Mouse (Mus musculus): ENCODE results near the gene Cyb5r3. TPM values are rescaled to one million over a fixed set of nuclear protein-coding genes. Genes with fewer than 3 reads are reported as not detected.

Cyb5r3 gene
- polyA plus RNA-seq (2015; fragmentation: Nextera tagmentation; extraction: Ambion mirVana) = 108 and 110 TPM in 2 replicates

DNA sequence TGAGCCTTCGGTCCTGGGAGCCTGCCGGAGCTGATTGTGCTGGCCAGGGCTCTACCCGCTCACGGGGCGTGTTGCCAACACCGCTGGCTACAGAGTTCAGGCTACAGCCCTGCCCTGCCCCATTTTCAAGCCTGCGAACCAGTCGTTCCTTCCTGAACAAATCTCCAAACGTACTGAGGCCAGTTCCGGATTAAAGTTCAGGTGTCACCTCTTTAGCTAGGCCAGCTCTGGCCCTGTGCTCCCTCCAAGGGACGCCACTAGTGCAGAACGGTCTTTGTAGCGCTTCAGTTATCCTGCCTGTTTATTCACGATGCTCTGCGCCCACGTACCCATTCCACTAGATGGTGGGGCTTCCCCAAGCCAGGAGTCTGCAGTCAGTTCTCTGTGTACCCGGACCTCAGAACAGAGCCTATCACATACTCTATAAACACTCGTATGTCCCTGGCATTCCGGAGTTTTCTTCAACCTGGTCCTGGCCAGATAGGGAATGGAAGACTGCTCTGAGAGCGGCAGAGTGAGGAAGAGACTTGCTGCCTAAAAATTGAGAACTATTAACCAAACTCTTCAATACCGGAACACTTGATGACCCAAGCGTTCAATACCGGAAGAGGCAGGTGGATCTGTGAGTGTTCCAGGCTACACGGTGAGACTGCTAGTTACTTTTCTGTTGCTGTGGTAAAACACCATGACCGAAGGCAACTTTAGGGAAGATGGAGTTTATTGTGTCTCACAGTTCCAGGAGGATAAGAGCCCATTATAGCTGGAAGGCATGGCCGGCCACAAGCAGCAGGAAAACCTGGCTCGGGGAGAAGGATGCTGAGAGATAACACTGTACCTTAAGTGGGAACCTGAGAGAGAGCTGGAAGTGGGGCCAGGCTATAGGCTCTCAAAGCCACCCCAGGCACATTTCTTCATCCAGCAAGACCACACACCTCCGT is at the start of gene Cyb5r3:
Gene Cyb5r3, minus strand, starts transcription at position 101 of the 938 bp plus-strand sequence.
- WGBS = 35% methylated on average over 28 of the region's 28 CpGs
- peaks cover 27% of the 10 kb centered on the region for H3K4me1 ChIP-seq
- H3K36me3 ChIP-seq = no peaks in the 10 kb centered on the region

DNA sequence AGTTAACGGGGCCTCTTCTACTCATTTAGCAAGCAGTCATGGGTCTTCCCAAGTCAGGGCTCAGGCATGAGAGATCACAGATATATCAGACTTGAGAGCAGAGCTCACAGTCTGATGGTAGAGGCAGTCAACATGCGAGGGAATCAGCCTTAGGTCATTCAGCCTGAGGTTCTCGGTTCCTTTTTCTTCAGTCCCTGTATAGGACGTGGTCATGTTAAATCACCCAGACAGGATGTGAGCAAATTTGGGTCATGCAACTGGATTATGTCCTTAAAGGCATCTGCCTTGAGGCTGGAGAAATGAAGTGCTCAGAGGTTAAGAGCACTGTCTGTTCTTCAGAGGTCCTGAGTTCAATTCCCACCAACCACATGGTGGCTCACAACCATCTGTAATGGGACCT is 49.3 kb upstream of the Cyb5r3 start:
- ATAC-seq (ENCODE audit: low FRiP score, low read depth) = no peak

More for the DNA sequence above, at the start of gene Cyb5r3:
- H3K27me3 ChIP-seq = no peaks in the 10 kb centered on the region
- no peaks in the 10 kb centered on the region for H3K9me3 ChIP-seq
- peak within 1 kb of the TSS; percentile 82 for H3K27ac ChIP-seq
- peak within 1 kb of the TSS; percentile 94 for H3K4me3 ChIP-seq
- peak; percentile 69 for ATAC-seq (ENCODE audit: low FRiP score, low read depth)
- H3K4me2 ChIP-seq (replicated peaks) = peak within 1 kb of the TSS; percentile 88
- peak within 1 kb of the TSS; percentile 87 for H3K9ac ChIP-seq

DNA sequence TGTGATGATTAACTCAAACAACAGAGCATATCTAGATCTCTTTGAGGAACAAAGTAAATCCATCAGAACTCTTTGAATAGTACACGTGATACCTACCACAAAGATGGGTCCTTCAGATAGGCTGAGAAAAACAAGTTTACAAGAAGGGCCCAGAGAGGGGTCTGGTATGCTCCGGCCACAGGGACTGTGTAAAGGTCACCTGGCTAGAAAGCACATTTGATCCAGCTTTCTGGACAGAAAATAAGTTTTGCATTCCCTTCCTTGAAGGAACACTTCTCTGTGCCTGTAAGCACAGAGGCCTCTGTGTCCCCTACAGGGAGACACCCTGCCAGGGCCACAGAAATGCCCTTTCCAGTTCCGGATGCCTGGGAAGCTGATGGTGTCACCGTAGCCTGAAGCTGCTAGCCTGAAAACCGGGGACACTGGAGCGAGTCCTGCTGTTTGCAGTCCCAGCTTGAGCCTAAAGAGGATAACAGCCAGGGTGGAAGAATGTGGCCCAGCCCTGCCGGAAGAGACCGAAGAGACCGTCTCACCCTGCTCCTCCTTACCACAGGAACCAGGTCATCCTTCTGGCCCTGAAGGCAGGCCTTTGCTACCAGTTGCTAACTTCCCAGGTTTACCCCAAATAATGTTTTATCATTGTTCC is 48.1 kb upstream of the Cyb5r3 start:
- Histone ChIP-seq H3K4me3 (no peak overlapping the region), H3K9ac (no peak overlapping the region), H3K9me3 (peaks cover 4% of the 10 kb centered on the region; the same call in 1 of the 2 replicates), H3K36me3 (no peaks in the 10 kb centered on the region), H3K27me3 (no peaks in the 10 kb centered on the region), H3K4me1 (peaks cover 41% of the 10 kb centered on the region), H3K4me2 (replicated peaks) (no peak overlapping the region), H3K27ac (no peak overlapping the region)
- WGBS = 65% methylated on average over 9 of the region's 9 CpGs
- no peak for ATAC-seq (ENCODE audit: low FRiP score, low read depth)

More for the DNA sequence above, 49.3 kb upstream of the Cyb5r3 start:
- Histone ChIP-seq H3K36me3 (no peaks in the 10 kb centered on the region), H3K4me2 (replicated peaks) (no peak overlapping the region), H3K27me3 (no peaks in the 10 kb centered on the region), H3K9ac (no peak overlapping the region), H3K4me3 (no peak overlapping the region), H3K27ac (no peak overlapping the region), H3K4me1 (peaks cover 34% of the 10 kb centered on the region), H3K9me3 (peaks cover 4% of the 10 kb centered on the region; the same call in 1 of the 2 replicates)
- 85% methylated on average over 4 of the region's 4 CpGs for WGBS

DNA sequence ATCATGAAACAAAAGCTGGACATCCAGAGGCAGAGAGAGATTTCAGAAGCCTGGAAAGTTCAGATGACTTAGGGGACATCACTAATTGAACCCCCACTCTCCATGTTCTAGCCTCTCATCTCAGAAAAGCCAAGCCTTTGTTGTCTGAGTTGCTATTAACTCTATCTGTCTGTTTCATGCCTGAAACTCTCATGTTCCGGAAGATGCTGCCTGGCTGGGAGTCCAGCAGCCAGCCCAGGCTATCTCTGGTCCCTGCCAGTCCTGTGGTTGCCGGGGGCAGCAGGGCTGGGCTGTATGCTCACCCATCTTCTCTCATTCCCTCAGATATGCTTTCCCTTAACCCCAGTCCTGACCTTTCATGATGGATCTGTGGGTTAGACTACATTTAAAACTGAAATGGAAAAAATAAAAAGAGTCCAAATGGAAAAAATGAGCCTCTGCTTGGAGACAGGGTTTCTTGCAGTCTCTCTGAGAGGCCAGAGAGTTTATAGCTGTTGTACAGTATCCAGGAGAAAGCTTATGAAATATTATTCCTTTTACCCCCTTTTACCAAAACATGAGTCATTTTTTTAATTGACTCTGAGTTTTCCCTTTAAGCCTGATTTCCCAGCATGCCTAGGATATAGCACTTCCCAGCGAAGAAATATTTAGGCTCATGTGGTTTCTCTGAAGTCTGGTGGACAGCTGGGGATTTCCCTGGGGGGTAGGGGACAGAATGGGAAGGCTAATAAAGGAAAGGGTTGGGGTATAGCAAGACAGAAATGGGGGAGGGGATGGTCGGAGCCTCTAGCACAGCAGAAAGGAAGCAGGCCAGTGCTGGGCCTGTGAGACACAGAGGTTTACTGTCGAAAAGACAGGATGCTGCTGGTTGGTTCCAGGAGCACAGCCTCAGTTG is 43.2 kb upstream of the Cyb5r3 start:
- peak; percentile 88 for ATAC-seq (ENCODE audit: low FRiP score, low read depth)

DNA sequence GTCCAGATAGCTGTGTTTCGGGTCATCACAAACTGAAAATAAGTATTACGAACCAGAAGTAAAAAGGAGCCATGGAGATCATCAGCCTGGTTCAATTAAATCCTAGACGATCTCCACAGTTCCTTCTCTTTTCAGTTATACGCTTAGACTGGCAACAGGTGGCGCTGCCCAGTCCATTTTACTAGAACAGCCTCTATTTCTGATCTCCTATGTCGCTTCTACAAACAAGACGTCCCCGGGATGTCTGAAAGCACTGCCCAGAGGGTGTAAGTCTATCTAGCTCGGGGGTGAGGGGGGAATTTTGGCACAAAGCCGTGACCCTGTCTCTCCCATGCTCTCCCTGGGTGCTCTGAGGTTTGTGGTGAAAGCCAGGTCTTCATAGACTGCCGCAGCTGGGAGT is 37.8 kb upstream of the Cyb5r3 start:
- peak overlapping the region; percentile 68 for H3K4me2 ChIP-seq (replicated peaks)
- H3K36me3 ChIP-seq = no peaks in the 10 kb centered on the region
- no peaks in the 10 kb centered on the region for H3K27me3 ChIP-seq
- H3K27ac ChIP-seq = no peak overlapping the region
- H3K9me3 ChIP-seq = no peaks in the 10 kb centered on the region
- peak overlapping the region; percentile 55 for H3K9ac ChIP-seq
- H3K4me3 ChIP-seq = peak overlapping the region; percentile 38
- 20% methylated on average over 11 of the region's 11 CpGs for WGBS
- ATAC-seq (ENCODE audit: low FRiP score, low read depth) = no peak
- peaks cover 23% of the 10 kb centered on the region for H3K4me1 ChIP-seq

More for the DNA sequence above, 43.2 kb upstream of the Cyb5r3 start:
- Histone ChIP-seq H3K27ac (peak overlapping the region; percentile 92), H3K36me3 (no peaks in the 10 kb centered on the region), H3K4me3 (no peak overlapping the region), H3K27me3 (no peaks in the 10 kb centered on the region), H3K9me3 (peaks cover 4% of the 10 kb centered on the region; the same call in 1 of the 2 replicates), H3K9ac (no peak overlapping the region), H3K4me1 (peaks cover 16% of the 10 kb centered on the region), H3K4me2 (replicated peaks) (peak overlapping the region; percentile 31)
- 25% methylated on average over 5 of the region's 5 CpGs for WGBS

DNA sequence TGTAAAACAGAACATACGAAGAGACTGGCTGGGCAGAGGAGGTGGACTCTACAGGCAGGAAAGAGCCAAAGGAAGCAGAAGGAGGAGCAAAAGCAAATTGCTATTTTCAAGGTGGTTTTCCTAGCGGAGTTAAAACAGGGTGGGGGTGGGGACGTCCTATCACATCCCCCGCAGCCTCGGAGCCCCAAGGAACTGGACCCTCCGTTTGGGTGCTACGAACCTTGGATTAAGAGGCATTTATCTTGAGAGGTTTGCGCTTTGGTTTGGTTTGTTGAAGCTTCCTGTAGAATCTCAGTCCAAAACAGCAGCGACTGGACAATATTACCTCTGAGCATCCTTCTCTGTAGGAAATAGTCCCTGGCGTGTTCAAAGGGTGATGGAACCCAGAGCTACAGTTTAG is 37.3 kb upstream of the Cyb5r3 start:
- ATAC-seq (ENCODE audit: low FRiP score, low read depth) = 0 out of 2 replicates have a peak, but pooled peaks have one; percentile 16
- peak overlapping the region; percentile 38 for H3K4me3 ChIP-seq
- H3K27ac ChIP-seq = peak overlapping the region; percentile 58; the same call in 1 of the 2 replicates
- no peaks in the 10 kb centered on the region for H3K9me3 ChIP-seq
- no peaks in the 10 kb centered on the region for H3K36me3 ChIP-seq
- H3K27me3 ChIP-seq = no peaks in the 10 kb centered on the region
- H3K4me2 ChIP-seq (replicated peaks) = peak overlapping the region; percentile 68
- WGBS = 16% methylated on average over 10 of the region's 10 CpGs
- peaks cover 23% of the 10 kb centered on the region for H3K4me1 ChIP-seq
- peak overlapping the region; percentile 55 for H3K9ac ChIP-seq

DNA sequence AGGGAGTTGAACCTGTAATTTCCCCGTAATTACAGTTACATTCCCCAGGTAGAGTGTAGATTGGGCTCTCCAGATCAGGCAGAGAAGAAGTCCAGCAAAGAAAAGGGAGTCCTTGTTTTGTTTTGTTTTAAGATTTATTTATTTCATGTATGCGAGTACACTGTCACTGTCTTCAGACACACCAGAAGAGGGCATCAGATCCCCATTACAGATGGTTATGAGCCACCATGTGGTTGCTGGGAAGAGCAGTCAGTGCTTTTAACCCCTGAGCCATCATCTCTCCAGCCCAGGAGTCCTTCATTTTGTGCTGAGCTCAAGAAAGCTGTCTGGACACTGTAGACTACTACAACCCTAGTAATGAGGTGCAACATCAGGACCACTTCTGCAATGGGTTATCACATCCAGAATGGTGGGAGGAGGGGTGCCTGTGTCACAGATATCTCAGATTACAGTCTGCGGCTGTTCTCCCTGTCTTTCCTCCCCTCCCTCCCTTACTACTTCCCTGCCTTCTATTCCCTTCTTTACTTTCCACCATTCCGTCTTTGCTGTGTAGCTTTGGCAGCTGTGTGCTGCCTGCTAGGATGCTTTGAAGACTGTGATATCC is 36.8 kb upstream of the Cyb5r3 start:
- peak overlapping the region; percentile 38 for H3K4me3 ChIP-seq
- no peaks in the 10 kb centered on the region for H3K36me3 ChIP-seq
- no peaks in the 10 kb centered on the region for H3K27me3 ChIP-seq
- WGBS = 36% methylated on average over 4 of the region's 4 CpGs
- peaks cover 28% of the 10 kb centered on the region for H3K4me1 ChIP-seq
- ATAC-seq (ENCODE audit: low FRiP score, low read depth) = 0 out of 2 replicates have a peak, but pooled peaks have one; percentile 5
- peak overlapping the region; percentile 58; the same call in 1 of the 2 replicates for H3K27ac ChIP-seq
- peak overlapping the region; percentile 68 for H3K4me2 ChIP-seq (replicated peaks)
- no peaks in the 10 kb centered on the region for H3K9me3 ChIP-seq
- H3K9ac ChIP-seq = peak overlapping the region; percentile 55; the same call in 1 of the 2 replicates

DNA sequence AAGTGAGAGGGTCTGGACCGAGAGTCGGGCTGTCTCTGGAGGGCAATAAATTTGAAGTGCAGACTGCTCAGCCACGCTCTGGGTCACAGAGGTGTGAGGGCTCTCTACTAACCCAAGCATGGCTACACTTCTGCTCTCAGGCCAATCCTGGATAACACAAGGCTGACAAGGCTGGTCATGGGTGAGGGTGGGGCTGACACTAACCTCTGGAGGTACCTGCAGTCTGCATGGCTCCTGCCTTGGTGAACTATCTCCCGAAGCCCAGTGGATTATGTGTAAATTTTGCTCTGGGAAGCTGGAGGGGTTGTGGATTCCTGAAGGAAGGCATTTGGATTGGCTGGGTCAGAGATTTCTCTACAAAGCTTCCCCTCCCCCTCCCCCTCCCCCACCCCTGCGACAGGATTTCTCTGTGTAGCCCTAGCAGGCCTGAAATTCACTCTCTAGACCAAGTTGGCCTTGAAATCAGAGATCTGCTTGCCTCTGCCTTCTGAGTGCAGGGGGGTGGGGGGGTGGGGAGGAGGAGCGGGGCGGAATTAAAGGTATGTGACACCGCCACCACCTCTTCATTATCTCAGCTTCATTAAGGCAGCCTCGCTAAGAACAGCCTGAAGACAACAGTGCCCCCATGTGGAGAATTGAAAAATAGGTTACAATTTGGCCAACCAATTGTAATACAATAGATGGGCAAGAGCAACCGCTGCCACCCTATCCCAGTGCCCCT is 32.5 kb upstream of the Cyb5r3 start:
- peaks cover 26% of the 10 kb centered on the region for H3K4me1 ChIP-seq
- no peak overlapping the region for H3K4me3 ChIP-seq
- no peak overlapping the region for H3K9ac ChIP-seq
- H3K36me3 ChIP-seq = no peaks in the 10 kb centered on the region
- ATAC-seq (ENCODE audit: low FRiP score, low read depth) = peak; percentile 37; the same call in 1 of the 2 replicates
- H3K27ac ChIP-seq = no peak overlapping the region
- no peaks in the 10 kb centered on the region for H3K9me3 ChIP-seq
- WGBS = 15% methylated on average over 10 of the region's 10 CpGs
- H3K27me3 ChIP-seq = no peaks in the 10 kb centered on the region
- peak overlapping the region; percentile 41; the same call in 1 of the 2 replicates for H3K4me2 ChIP-seq (replicated peaks)

DNA sequence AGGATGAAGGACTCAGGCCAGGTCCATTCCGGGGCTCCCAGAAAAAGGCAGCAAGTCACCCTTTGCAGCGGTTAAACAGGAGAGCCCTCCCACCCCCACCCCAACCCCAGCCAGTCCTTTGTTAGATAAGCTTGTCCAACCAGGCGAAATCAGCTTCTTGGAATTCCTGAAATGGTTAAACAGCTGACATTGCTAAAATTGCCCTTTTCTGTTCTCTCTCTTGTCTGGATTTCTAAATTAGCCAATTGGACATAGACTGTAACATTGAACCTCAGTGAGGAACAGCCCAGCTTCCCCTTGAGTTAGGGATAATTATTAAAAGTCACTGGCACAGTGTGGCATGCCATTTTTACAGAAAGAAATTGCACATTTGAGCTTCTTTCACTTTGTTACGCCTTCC is 30.0 kb upstream of the Cyb5r3 start:
- no peaks in the 10 kb centered on the region for H3K36me3 ChIP-seq
- no peaks in the 10 kb centered on the region for H3K27me3 ChIP-seq
- H3K4me3 ChIP-seq = no peak overlapping the region
- ATAC-seq (ENCODE audit: low FRiP score, low read depth) = no peak
- H3K9me3 ChIP-seq = no peaks in the 10 kb centered on the region
- peaks cover 8% of the 10 kb centered on the region for H3K4me1 ChIP-seq
- H3K27ac ChIP-seq = no peak overlapping the region
- no peak overlapping the region for H3K4me2 ChIP-seq (replicated peaks)
- 77% methylated on average over 4 of the region's 4 CpGs for WGBS
- no peak overlapping the region for H3K9ac ChIP-seq

DNA sequence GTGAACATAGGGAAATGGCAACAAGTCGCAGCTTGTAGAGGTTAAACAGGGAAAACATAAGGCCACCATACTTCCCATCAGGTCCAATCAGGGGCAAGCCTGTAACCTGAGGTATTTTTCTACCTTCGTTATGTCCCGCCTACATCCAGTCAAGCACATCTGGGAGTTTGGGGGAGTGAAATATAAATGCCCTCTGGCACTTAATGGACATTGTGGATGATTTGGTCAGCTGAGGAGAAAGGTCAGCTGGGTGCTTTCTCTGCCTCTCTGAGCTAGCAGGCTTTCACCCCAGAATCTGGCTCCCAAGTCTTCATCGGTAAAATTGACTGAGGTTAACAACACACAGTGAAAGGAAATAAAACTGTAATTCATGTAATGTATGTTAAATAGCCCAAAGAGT is 21.0 kb upstream of the Cyb5r3 start:
- 90% methylated on average over 4 of the region's 4 CpGs for WGBS
- peaks cover 4% of the 10 kb centered on the region; the same call in 1 of the 2 replicates for H3K9me3 ChIP-seq
- no peak overlapping the region for H3K9ac ChIP-seq
- no peak overlapping the region for H3K27ac ChIP-seq
- H3K4me2 ChIP-seq (replicated peaks) = no peak overlapping the region
- no peaks in the 10 kb centered on the region for H3K27me3 ChIP-seq
- H3K4me1 ChIP-seq = no peaks in the 10 kb centered on the region
- ATAC-seq (ENCODE audit: low FRiP score, low read depth) = no peak
- H3K36me3 ChIP-seq = no peaks in the 10 kb centered on the region
- H3K4me3 ChIP-seq = no peak overlapping the region

Data from limb, embryonic 13.5 days (tissue).